Mouse (Mus musculus) cerebellum, postnatal 36 days (tissue): ENCODE results near the gene Rhov.

ENCODE experiments used
- DNase-seq, 2 experiments: peaks; one replicate each; pipeline ENCODE4 v3.0.0; 2021 to 2022; ENCODE audit warnings: mixed read lengths in 2 of 2

Gene Rhov

GRCm38 (mm10) chr2:119237210-119237870 is 33.7 kb downstream of the Rhov start, which contains the start of gene Spint1:
Gene Spint1, plus strand, starts transcription at chr2:119237362.
- no peak for DNase-seq

- no peak for DNase-seq
Measured at GRCm38 (mm10) chr2:119236682-119237209, 34.3 kb downstream of the Rhov start.

GRCm38 (mm10) chr2:119229775-119230704 is 41.0 kb downstream of the Rhov start, which contains the start of gene Ppp1r14d:
Gene Ppp1r14d, minus strand, starts transcription at chr2:119229906.
- DNase-seq, result no peak
